Mouse (Mus musculus) ovary, adult 18-20 months (tissue): Measurements from ENCODE around the gene 1110059E24Rik.
"Not testable (repeated sequence)": the region's sequence is repeated elsewhere in the genome, so short reads cannot be mapped to it uniquely, and the experiment has no call there.

Experiments used
- DNase-seq: peaks from one replicate; pipeline ENCODE4 v3.0.0; 2022; ENCODE audit warnings: low spot score, mixed read lengths

Gene 1110059E24Rik

GRCm38 (mm10) chr19:21652285-21653171 lies at the start of gene 1110059E24Rik:
Gene 1110059E24Rik (minus strand): TSS chr19:21652976.
- peak; percentile 97 for DNase-seq

- DNase-seq: no peak
Observed at GRCm38 (mm10) chr19:21680986-21681385, 28.2 kb upstream of the 1110059E24Rik start.

- no peak for DNase-seq
Observed at GRCm38 (mm10) chr19:21680091-21680490, 27.3 kb upstream of the 1110059E24Rik start.

GRCm38 (mm10) chr19:21674354-21675096 lies 21.7 kb upstream of the 1110059E24Rik start:
- DNase-seq: no peak

- no peak for DNase-seq
Observed at GRCm38 (mm10) chr19:21669650-21670049, 16.9 kb upstream of the 1110059E24Rik start.

- no peak for DNase-seq
Observed at GRCm38 (mm10) chr19:21663756-21664456, 11.1 kb upstream of the 1110059E24Rik start.

GRCm38 (mm10) chr19:21660734-21661133 lies 8.0 kb upstream of the 1110059E24Rik start:
- no peak for DNase-seq

GRCm38 (mm10) chr19:21654788-21655187 lies 2.0 kb upstream of the 1110059E24Rik start:
- DNase-seq: no peak

- DNase-seq: peak; percentile 17
Observed at GRCm38 (mm10) chr19:21653172-21653981, 601 bp upstream of the 1110059E24Rik start, which contains the start of gene Abhd17b. Gene Abhd17b (plus strand): TSS chr19:21653185.

GRCm38 (mm10) chr19:21651664-21652063 lies 1.1 kb downstream of the 1110059E24Rik start:
- no peak for DNase-seq

- DNase-seq: no peak
Observed at GRCm38 (mm10) chr19:21646142-21646541, 6.6 kb downstream of the 1110059E24Rik start.

- no peak for DNase-seq
Observed at GRCm38 (mm10) chr19:21645301-21645700, 7.5 kb downstream of the 1110059E24Rik start.

- no peak for DNase-seq
Observed at GRCm38 (mm10) chr19:21643935-21644334, 8.8 kb downstream of the 1110059E24Rik start.

GRCm38 (mm10) chr19:21637672-21638071 lies 15.1 kb downstream of the 1110059E24Rik start:
- DNase-seq: no peak

- DNase-seq: no peak
Observed at GRCm38 (mm10) chr19:21636907-21637306, 15.9 kb downstream of the 1110059E24Rik start.

GRCm38 (mm10) chr19:21635406-21635805 lies 17.4 kb downstream of the 1110059E24Rik start:
- DNase-seq: no peak

- DNase-seq: no peak
Observed at GRCm38 (mm10) chr19:21630656-21631331, 22.0 kb downstream of the 1110059E24Rik start.

- DNase-seq: no peak
Observed at GRCm38 (mm10) chr19:21629501-21629900, 23.3 kb downstream of the 1110059E24Rik start.

- DNase-seq: no peak
Observed at GRCm38 (mm10) chr19:21629030-21629429, 23.7 kb downstream of the 1110059E24Rik start.

- DNase-seq: not testable (repeated sequence)
Observed at GRCm38 (mm10) chr19:21628440-21628839, 24.3 kb downstream of the 1110059E24Rik start.
